In the genomic region with DNA sequence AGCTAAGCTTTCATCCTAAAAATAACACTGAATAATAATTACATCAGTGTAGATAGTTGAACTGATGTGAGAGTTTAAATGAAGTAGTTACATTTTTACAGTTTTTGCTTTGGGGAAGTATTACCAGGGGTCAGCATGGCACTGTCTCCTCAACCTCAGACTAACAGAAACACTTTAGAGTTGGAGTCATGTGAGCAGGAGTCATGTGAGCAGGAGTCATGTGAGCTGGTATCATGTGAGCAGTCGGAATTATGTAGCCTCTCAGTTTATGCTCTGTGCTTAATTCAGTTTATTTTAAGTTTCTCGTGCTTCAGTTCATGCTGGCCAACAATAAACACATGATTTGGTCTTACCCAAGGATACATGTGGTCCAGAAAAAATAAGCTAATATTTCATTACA, we compare ENCODE assay signal across 12 mouse cellular contexts.
"Had no signal": no experiment of that assay in that cellular context is flagged by ENCODE, and none has a peak within 500 bp of the region (broad histone marks: within the 10 kb centered on the region; RNA-seq: fewer than 3 reads in every experiment).

No protein-coding gene starts in this region.

- ATAC-seq: midbrain, embryonic 13.5 days had no signal

- H3K9me3 ChIP-seq: limb, embryonic 15.5 days; midbrain, embryonic 13.5 days; neural tube, embryonic 15.5 days had no signal

- H3K27me3 ChIP-seq: limb, embryonic 15.5 days; midbrain, embryonic 13.5 days; neural tube, embryonic 15.5 days had no signal

- H3K27ac ChIP-seq: kidney, postnatal 0 days; limb, embryonic 15.5 days; liver, embryonic 14.5 days; midbrain, embryonic 13.5 days; neural tube, embryonic 15.5 days had no signal

- H3K4me3 ChIP-seq: limb, embryonic 15.5 days; midbrain, embryonic 13.5 days; neural tube, embryonic 15.5 days had no signal

- H3K4me1 ChIP-seq: limb, embryonic 15.5 days; midbrain, embryonic 13.5 days; neural tube, embryonic 15.5 days had no signal

- H3K36me3 ChIP-seq: limb, embryonic 15.5 days; midbrain, embryonic 13.5 days; neural tube, embryonic 15.5 days had no signal

- H3K4me2 ChIP-seq: limb, embryonic 15.5 days; midbrain, embryonic 13.5 days; neural tube, embryonic 15.5 days had no signal

- H3K9ac ChIP-seq: limb, embryonic 15.5 days; liver, embryonic 14.5 days; midbrain, embryonic 13.5 days; neural tube, embryonic 15.5 days had no signal

- DNase-seq: kidney, postnatal 36 days; layer of hippocampus, adult 9-11 months; layer of hippocampus, postnatal 36 days; lung, adult 18-20 months; lung, postnatal 36 days; thymus, adult 18-20 months; thymus, postnatal 14 days had no signal
